ENCODE assay signal across 19 mouse cellular contexts in genomic region chr13:43221290-43221689, GRCm38 (mm10).
"Had no signal": no experiment of that assay in that cellular context is flagged by ENCODE, and none has a peak within 500 bp of the region (broad histone marks: within the 10 kb centered on the region; RNA-seq: fewer than 3 reads in every experiment).

No protein-coding gene starts in this region.

- H3K4me3 ChIP-seq: liver, embryonic 13.5 days; liver, embryonic 15.5 days; lung, embryonic 15.5 days; megakaryocyte, embryonic 14.5 days; midbrain, embryonic 12.5 days; neural tube, embryonic 12.5 days had no signal

- H3K4me1 ChIP-seq: midbrain, embryonic 12.5 days; neural tube, embryonic 12.5 days had no signal

- H3K27me3 ChIP-seq: lung, embryonic 15.5 days; megakaryocyte, embryonic 14.5 days; midbrain, embryonic 12.5 days; neural tube, embryonic 12.5 days had no signal

- H3K9ac ChIP-seq: liver, embryonic 13.5 days; liver, embryonic 15.5 days; liver, postnatal 0 days; lung, embryonic 15.5 days; midbrain, embryonic 12.5 days; neural tube, embryonic 12.5 days had no signal

- H3K9me3 ChIP-seq: liver, embryonic 15.5 days; lung, embryonic 15.5 days; midbrain, embryonic 12.5 days; neural tube, embryonic 12.5 days had no signal

- ATAC-seq: liver, postnatal 0 days had no signal

- H3K36me3 ChIP-seq: liver, embryonic 13.5 days; liver, embryonic 15.5 days; lung, embryonic 15.5 days; midbrain, embryonic 12.5 days; neural tube, embryonic 12.5 days had no signal

- H3K27ac ChIP-seq: liver, embryonic 13.5 days; liver, embryonic 15.5 days; lung, embryonic 15.5 days; macrophage; midbrain, embryonic 12.5 days; neural tube, embryonic 12.5 days had no signal

- DNase-seq: liver, embryonic 13.5 days; liver, postnatal 0 days; lung, adult 2 months; lung, postnatal 10 days; midbrain, embryonic 14.5 days; retina, postnatal 1 day; right cerebral cortex, adult 18-20 months; right cerebral cortex, postnatal 25 days; right cerebral cortex, postnatal 4 days; spleen, adult 18-20 months; thymus, adult 18-20 months; thymus, postnatal 14 days; thymus, postnatal 36 days had no signal

- H3K4me2 ChIP-seq: liver, embryonic 13.5 days; liver, embryonic 15.5 days; lung, embryonic 15.5 days; midbrain, embryonic 12.5 days; neural tube, embryonic 12.5 days had no signal
